ENCODE assay signal across 8 mouse cellular contexts in the genomic region with DNA sequence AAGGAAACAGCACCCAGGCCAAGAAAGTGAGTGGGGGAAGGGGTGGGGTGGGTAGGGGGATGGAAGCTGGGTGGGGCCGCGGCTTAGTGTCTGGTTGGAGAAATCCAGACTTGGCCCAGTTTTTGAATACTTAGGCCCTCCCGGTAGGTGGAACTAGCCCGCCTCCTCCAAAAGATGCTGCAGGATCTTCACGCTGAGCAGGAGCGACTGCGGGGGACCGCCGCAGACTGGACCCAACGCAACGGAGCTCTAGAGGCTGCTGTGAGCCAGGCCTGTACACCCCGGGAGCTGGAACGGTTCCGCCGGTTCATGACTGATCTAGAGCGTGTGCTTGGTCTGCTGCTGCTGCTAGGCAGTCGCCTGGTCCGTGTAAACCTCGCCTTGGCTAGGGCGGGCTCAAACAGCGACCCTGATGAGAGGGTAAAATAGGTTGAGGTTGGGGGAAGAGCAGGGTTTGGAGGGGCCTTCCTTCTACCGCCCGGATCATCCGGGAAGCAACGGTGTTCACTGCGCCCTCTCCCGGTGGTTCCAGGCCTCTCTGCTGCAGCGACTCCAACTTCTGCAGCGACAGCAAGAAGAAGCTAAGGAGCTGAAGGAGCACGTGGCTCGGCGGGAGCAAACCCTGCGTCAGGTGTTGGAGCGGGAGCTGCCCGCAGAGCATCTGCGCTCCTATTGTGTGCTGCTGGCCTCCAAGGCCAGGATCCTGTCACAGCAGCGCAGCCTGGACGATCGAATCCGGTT. TPM values are rescaled to one million over a fixed set of nuclear protein-coding genes. Genes with fewer than 3 reads are reported as not detected.
A peak's percentile ranks its signal among the peaks of the same experiment; 100 is the strongest.
DNase-seq lines count a peak whose midpoint lies in the region; ATAC-seq and TF ChIP-seq lines count a peak whose summit lies in the region.

No protein-coding gene starts in this region.

- ATAC-seq in forebrain, embryonic 11.5 days (replicated peaks; ENCODE audit: low FRiP score) = peak; percentile 47
- ATAC-seq in heart, embryonic 14.5 days (ENCODE audit: insufficient number of reproducible peaks, insufficient read depth, low FRiP score, low read depth) = 0 out of 2 replicates have a peak, but pooled peaks have one; percentile 29
- peak; percentile 41; the same call in 1 of the 2 replicates for ATAC-seq in kidney, postnatal 0 days (replicated peaks; ENCODE audit: low FRiP score, low read depth)
- peak; percentile 44; the same call in 1 of the 2 replicates for ATAC-seq in liver, embryonic 11.5 days (replicated peaks; ENCODE audit: low FRiP score)
- ATAC-seq in monocyte, adult 5-6 weeks (replicated peaks; ENCODE audit: insufficient number of reproducible peaks, low FRiP score, low TSS enrichment, poor library complexity, severe bottlenecking) = 0 out of 2 replicates have a peak, but pooled peaks have one; percentile 24
- ATAC-seq in stomach, embryonic 16.5 days (ENCODE audit: insufficient read depth, low FRiP score) = peak; percentile 32

- TF ChIP-seq CTCF in brain, embryonic 14.5 days (IDR thresholded peaks at IDR 0.05; ENCODE audit: borderline replicate concordance, extremely low read depth, insufficient read depth, insufficient read length) = peak; percentile 89
- peak; percentile 80 for TF ChIP-seq CTCF in kidney, postnatal 0 days (IDR thresholded peaks at IDR 0.05; ENCODE audit: low read depth)

- TF ChIP-seq POLR2A in brain, embryonic 14.5 days (IDR thresholded peaks at IDR 0.05; ENCODE audit: borderline replicate concordance, extremely low read depth, insufficient read depth, insufficient read length, poor library complexity, severe bottlenecking) = no peak

- 4% methylated on average over 40 of the region's 40 CpGs for WGBS in forebrain, embryonic 11.5 days
- WGBS in heart, embryonic 14.5 days = 6% methylated on average over 40 of the region's 40 CpGs
- 7% methylated on average over 40 of the region's 40 CpGs for WGBS in kidney, postnatal 0 days
- WGBS in liver, embryonic 11.5 days = 10% methylated on average over 40 of the region's 40 CpGs
- 7% methylated on average over 40 of the region's 40 CpGs for WGBS in stomach, embryonic 16.5 days

- no peaks in the 10 kb centered on the region for H3K36me3 ChIP-seq in forebrain, embryonic 11.5 days (ENCODE audit: control insufficient read depth, insufficient read depth, low read length)
- H3K36me3 ChIP-seq in heart, embryonic 14.5 days (ENCODE audit: control insufficient read depth, insufficient read depth, low read length) = no peaks in the 10 kb centered on the region
- H3K36me3 ChIP-seq in kidney, postnatal 0 days (ENCODE audit: insufficient read depth, low read length) = no peaks in the 10 kb centered on the region
- no peaks in the 10 kb centered on the region for H3K36me3 ChIP-seq in liver, embryonic 11.5 days (ENCODE audit: control insufficient read depth, insufficient read depth, low read length)
- H3K36me3 ChIP-seq in stomach, embryonic 16.5 days (ENCODE audit: control insufficient read depth, insufficient read depth, low read length) = no peaks in the 10 kb centered on the region

- peaks cover 16% of the 10 kb centered on the region for H3K4me1 ChIP-seq in forebrain, embryonic 11.5 days (replicated peaks; ENCODE audit: control insufficient read depth, insufficient read depth, low read length)
- H3K4me1 ChIP-seq in heart, embryonic 14.5 days (ENCODE audit: control insufficient read depth in 2 of 2, insufficient read depth in 2 of 2, low read length in 2 of 2) = peaks cover 6 to 17% of the 10 kb centered on the region in 2 experiments; a peak in 2 of 4 replicates
- H3K4me1 ChIP-seq in kidney, postnatal 0 days (replicated peaks; ENCODE audit: insufficient read depth, low read length) = peaks cover 10% of the 10 kb centered on the region
- H3K4me1 ChIP-seq in liver, embryonic 11.5 days (replicated peaks; ENCODE audit: control insufficient read depth, insufficient read depth, low read length) = peaks cover 14% of the 10 kb centered on the region
- H3K4me1 ChIP-seq in stomach, embryonic 16.5 days (ENCODE audit: control insufficient read depth, insufficient read depth, low read length) = peaks cover 26% of the 10 kb centered on the region

- H3K27ac ChIP-seq in forebrain, embryonic 11.5 days (ENCODE audit: low read depth, low read length) = no peak overlapping the region
- H3K27ac ChIP-seq in heart, embryonic 14.5 days (replicated peaks in 1 of 2; ENCODE audit: control insufficient read depth in 1 of 2, insufficient read depth in 1 of 2, low read depth in 2 of 2, low read length in 2 of 2) = no peak overlapping the region
- no peak overlapping the region for H3K27ac ChIP-seq in kidney, postnatal 0 days
- H3K27ac ChIP-seq in liver, embryonic 11.5 days (ENCODE audit: low read depth, low read length) = no peak overlapping the region
- H3K27ac ChIP-seq in stomach, embryonic 16.5 days (ENCODE audit: low read length) = no peak overlapping the region

- peak overlapping the region; percentile 52 for H3K9ac ChIP-seq in forebrain, embryonic 11.5 days (ENCODE audit: low read length)
- peak overlapping the region; percentile 44; the same call in 1 of the 2 replicates for H3K9ac ChIP-seq in heart, embryonic 14.5 days (ENCODE audit: low read length)
- H3K9ac ChIP-seq in kidney, postnatal 0 days (ENCODE audit: low read depth, low read length) = peak overlapping the region; percentile 48
- H3K9ac ChIP-seq in liver, embryonic 11.5 days (ENCODE audit: low read depth, low read length) = peak overlapping the region; percentile 4; the same call in 1 of the 2 replicates
- peak overlapping the region; percentile 74 for H3K9ac ChIP-seq in stomach, embryonic 16.5 days (ENCODE audit: low read length)

- H3K4me3 ChIP-seq in forebrain, embryonic 11.5 days (ENCODE audit: low read depth, low read length) = peak overlapping the region; percentile 21
- peak overlapping the region; percentile 26 to 33; a peak in 3 of 4 replicates for H3K4me3 ChIP-seq in heart, embryonic 14.5 days (ENCODE audit: control insufficient read depth in 1 of 2, insufficient read depth in 1 of 2, low read depth in 1 of 2, low read length in 2 of 2)
- peak overlapping the region; percentile 28 for H3K4me3 ChIP-seq in kidney, postnatal 0 days (replicated peaks; ENCODE audit: low read depth, low read length)
- H3K4me3 ChIP-seq in liver, embryonic 11.5 days (ENCODE audit: low read depth, low read length) = peak overlapping the region; percentile 17
- peak overlapping the region; percentile 44 for H3K4me3 ChIP-seq in stomach, embryonic 16.5 days (replicated peaks; ENCODE audit: low read length)

- peak overlapping the region; percentile 55 for H3K4me2 ChIP-seq in forebrain, embryonic 11.5 days (ENCODE audit: low read depth, low read length, severe bottlenecking)
- peak overlapping the region; percentile 65 for H3K4me2 ChIP-seq in heart, embryonic 14.5 days (ENCODE audit: low read length)
- H3K4me2 ChIP-seq in kidney, postnatal 0 days (ENCODE audit: low read length) = peak overlapping the region; percentile 54
- peak overlapping the region; percentile 52 for H3K4me2 ChIP-seq in liver, embryonic 11.5 days
- H3K4me2 ChIP-seq in stomach, embryonic 16.5 days (ENCODE audit: low read depth, low read length) = peak overlapping the region; percentile 60

- peak; percentile 20 for DNase-seq in A20 (ENCODE audit: low read depth, low spot score)
- peak; percentile 87 for DNase-seq in brain, embryonic 14.5 days (ENCODE audit: low read depth)
- DNase-seq in forebrain, embryonic 11.5 days (ENCODE audit: low spot score) = peak; percentile 92
- peak; percentile 87 for DNase-seq in kidney, postnatal 0 days (ENCODE audit: low spot score)
- peak; percentile 79 for DNase-seq in liver, embryonic 11.5 days (ENCODE audit: low spot score)

- H3K9me3 ChIP-seq in forebrain, embryonic 11.5 days (ENCODE audit: control insufficient read depth, low read length) = peaks cover 5% of the 10 kb centered on the region; the same call in 1 of the 2 replicates
- no peaks in the 10 kb centered on the region for H3K9me3 ChIP-seq in heart, embryonic 14.5 days (ENCODE audit: control insufficient read depth, low read length)
- no peaks in the 10 kb centered on the region for H3K9me3 ChIP-seq in kidney, postnatal 0 days (replicated peaks; ENCODE audit: low read length)
- no peaks in the 10 kb centered on the region for H3K9me3 ChIP-seq in liver, embryonic 11.5 days (ENCODE audit: control insufficient read depth, low read length)
- H3K9me3 ChIP-seq in stomach, embryonic 16.5 days (replicated peaks; ENCODE audit: control insufficient read depth, low read length) = no peaks in the 10 kb centered on the region

- H3K27me3 ChIP-seq in forebrain, embryonic 11.5 days (ENCODE audit: control insufficient read depth, insufficient read depth, low read length) = peaks cover 50% of the 10 kb centered on the region
- H3K27me3 ChIP-seq in heart, embryonic 14.5 days (ENCODE audit: control insufficient read depth, insufficient read depth, low read length) = peaks cover 50% of the 10 kb centered on the region
- H3K27me3 ChIP-seq in kidney, postnatal 0 days (ENCODE audit: insufficient read depth, low read length) = peaks cover 30% of the 10 kb centered on the region
- H3K27me3 ChIP-seq in liver, embryonic 11.5 days (replicated peaks; ENCODE audit: control insufficient read depth, insufficient read depth, low read length) = peaks cover 82% of the 10 kb centered on the region
- peaks cover 66% of the 10 kb centered on the region for H3K27me3 ChIP-seq in stomach, embryonic 16.5 days (ENCODE audit: control insufficient read depth, insufficient read depth, low read length)

RNA-seq across cellular contexts. Expression of a gene that starts 3.9 kb away (rescaled TPM):
- polyA plus RNA-seq in brain, embryonic 14.5 days (2012; rRNA removed) = not detected in 2 replicates
- not detected in 2 replicates for polyA plus RNA-seq in forebrain, embryonic 11.5 days (2014; fragmentation: Nextera tagmentation; extraction: Ambion mirVana)
- polyA plus RNA-seq in heart, embryonic 14.5 days (2014; fragmentation: Nextera tagmentation; extraction: Ambion mirVana) = not detected in 2 replicates
- polyA plus RNA-seq in kidney, postnatal 0 days (2015; fragmentation: Nextera tagmentation; extraction: Ambion mirVana) = not detected in 2 replicates
- polyA plus RNA-seq in liver, embryonic 11.5 days (2014; fragmentation: Nextera tagmentation; extraction: Ambion mirVana) = not detected in 2 replicates
- not detected in 3 replicates for total RNA-seq in monocyte, adult 5-6 weeks (2017)
- polyA plus RNA-seq in stomach, embryonic 16.5 days (2015; fragmentation: Nextera tagmentation; extraction: Ambion mirVana) = not detected in 2 replicates

RNA-seq across cellular contexts. Expression of a gene that starts 9.4 kb away (rescaled TPM):
- 2.4 and 2.9 TPM in 2 replicates for polyA plus RNA-seq in brain, embryonic 14.5 days (2012; rRNA removed)
- polyA plus RNA-seq in forebrain, embryonic 11.5 days (2014; fragmentation: Nextera tagmentation; extraction: Ambion mirVana) = 1.1 and 1.8 TPM in 2 replicates
- polyA plus RNA-seq in heart, embryonic 14.5 days (2014; fragmentation: Nextera tagmentation; extraction: Ambion mirVana) = 2.3 and 2.5 TPM in 2 replicates
- polyA plus RNA-seq in kidney, postnatal 0 days (2015; fragmentation: Nextera tagmentation; extraction: Ambion mirVana) = 1.1 and 1.2 TPM in 2 replicates
- 2.6 and 2.7 TPM in 2 replicates for polyA plus RNA-seq in liver, embryonic 11.5 days (2014; fragmentation: Nextera tagmentation; extraction: Ambion mirVana)
- total RNA-seq in monocyte, adult 5-6 weeks (2017) = not detected in 3 replicates
- polyA plus RNA-seq in stomach, embryonic 16.5 days (2015; fragmentation: Nextera tagmentation; extraction: Ambion mirVana) = 1.8 TPM in 2 replicates

RNA-seq across cellular contexts. Expression of a gene that starts 9.5 kb away (rescaled TPM):
- 0.14 TPM in 1 of 2 replicates, not detected in the other for polyA plus RNA-seq in brain, embryonic 14.5 days (2012; rRNA removed)
- polyA plus RNA-seq in forebrain, embryonic 11.5 days (2014; fragmentation: Nextera tagmentation; extraction: Ambion mirVana) = not detected in 2 replicates
- polyA plus RNA-seq in heart, embryonic 14.5 days (2014; fragmentation: Nextera tagmentation; extraction: Ambion mirVana) = 0.16 TPM in 1 of 2 replicates, not detected in the other
- 0.08 and 0.14 TPM in 2 replicates for polyA plus RNA-seq in kidney, postnatal 0 days (2015; fragmentation: Nextera tagmentation; extraction: Ambion mirVana)
- polyA plus RNA-seq in liver, embryonic 11.5 days (2014; fragmentation: Nextera tagmentation; extraction: Ambion mirVana) = 0.10 TPM in 1 of 2 replicates, not detected in the other
- not detected in 3 replicates for total RNA-seq in monocyte, adult 5-6 weeks (2017)
- polyA plus RNA-seq in stomach, embryonic 16.5 days (2015; fragmentation: Nextera tagmentation; extraction: Ambion mirVana) = 0.10 TPM in 2 replicates

RNA-seq across cellular contexts. Expression of a gene that starts 13.6 kb away (rescaled TPM):
- not detected in 2 replicates for polyA plus RNA-seq in brain, embryonic 14.5 days (2012; rRNA removed)
- not detected in 2 replicates for polyA plus RNA-seq in forebrain, embryonic 11.5 days (2014; fragmentation: Nextera tagmentation; extraction: Ambion mirVana)
- polyA plus RNA-seq in heart, embryonic 14.5 days (2014; fragmentation: Nextera tagmentation; extraction: Ambion mirVana) = not detected in 2 replicates
- polyA plus RNA-seq in kidney, postnatal 0 days (2015; fragmentation: Nextera tagmentation; extraction: Ambion mirVana) = not detected in 2 replicates
- polyA plus RNA-seq in liver, embryonic 11.5 days (2014; fragmentation: Nextera tagmentation; extraction: Ambion mirVana) = not detected in 2 replicates
- not detected in 3 replicates for total RNA-seq in monocyte, adult 5-6 weeks (2017)
- polyA plus RNA-seq in stomach, embryonic 16.5 days (2015; fragmentation: Nextera tagmentation; extraction: Ambion mirVana) = not detected in 2 replicates

RNA-seq across cellular contexts. Expression of a gene that starts 13.7 kb away (rescaled TPM):
- polyA plus RNA-seq in brain, embryonic 14.5 days (2012; rRNA removed) = 1.1 and 1.6 TPM in 2 replicates
- 0.76 and 0.77 TPM in 2 replicates for polyA plus RNA-seq in forebrain, embryonic 11.5 days (2014; fragmentation: Nextera tagmentation; extraction: Ambion mirVana)
- polyA plus RNA-seq in heart, embryonic 14.5 days (2014; fragmentation: Nextera tagmentation; extraction: Ambion mirVana) = 0.18 and 0.26 TPM in 2 replicates
- polyA plus RNA-seq in kidney, postnatal 0 days (2015; fragmentation: Nextera tagmentation; extraction: Ambion mirVana) = 0.26 and 0.39 TPM in 2 replicates
- polyA plus RNA-seq in liver, embryonic 11.5 days (2014; fragmentation: Nextera tagmentation; extraction: Ambion mirVana) = 1.1 and 1.5 TPM in 2 replicates
- total RNA-seq in monocyte, adult 5-6 weeks (2017) = not detected in 3 replicates
- 0.46 and 0.58 TPM in 2 replicates for polyA plus RNA-seq in stomach, embryonic 16.5 days (2015; fragmentation: Nextera tagmentation; extraction: Ambion mirVana)

Comparison
In these comparisons a context has a peak if more than half of its experiments do, and no peak if none do; other contexts are left out.
1. DNase-seq: peak in every context shown above with its lines; median percentile 92 in forebrain, embryonic 11.5 days; 87 in brain, embryonic 14.5 days; 87 in kidney, postnatal 0 days; 79 in liver, embryonic 11.5 days; 20 in A20.
2. H3K9ac ChIP-seq: peak in every context shown above with its lines; median percentile 74 in stomach, embryonic 16.5 days; 52 in forebrain, embryonic 11.5 days; 48 in kidney, postnatal 0 days; 44 in heart, embryonic 14.5 days; 4 in liver, embryonic 11.5 days.